Mouse (Mus musculus) thymus, adult 2 months (tissue): ENCODE results near the gene Zmiz1.

Experiments
- CTCF ChIP-seq: fragments of 200-500 bp; IDR thresholded peaks from 2 replicates; pipeline ENCODE4 v1.5.1; 2012; ENCODE audit warnings: mild to moderate bottlenecking, control low read depth, low read length, moderate library complexity, borderline replicate concordance; ENCODE audit not compliant: control insufficient read depth, poor library complexity, insufficient read depth; ENCODE audit errors: extremely low read depth
- POLR2A ChIP-seq: fragments of 200-500 bp; IDR thresholded peaks from 2 replicates; pipeline ENCODE4 v1.6.1; 2012; ENCODE audit warnings: mild to moderate bottlenecking, low read length, control low read depth, moderate library complexity; ENCODE audit not compliant: control insufficient read depth, poor library complexity, insufficient read depth; ENCODE audit errors: extremely low read depth

- TF ChIP-seq POLR2A (no peak), CTCF (no peak)
Observed at GRCm38 (mm10) chr14:25549871-25550840, 91.2 kb downstream of the Zmiz1 start.
